Mouse (Mus musculus): ENCODE measurements at regions not wholly inside any gene's neighbourhood (a gene's known extent, or its start where the extent isn't known, plus 50 kb on each side); places are given as distances from the start of the nearest gene placed in this dataset.
"Not testable (repeated sequence)": the region's sequence is repeated elsewhere in the genome, so short reads cannot be mapped to it uniquely, and the experiment has no call there.

DNA sequence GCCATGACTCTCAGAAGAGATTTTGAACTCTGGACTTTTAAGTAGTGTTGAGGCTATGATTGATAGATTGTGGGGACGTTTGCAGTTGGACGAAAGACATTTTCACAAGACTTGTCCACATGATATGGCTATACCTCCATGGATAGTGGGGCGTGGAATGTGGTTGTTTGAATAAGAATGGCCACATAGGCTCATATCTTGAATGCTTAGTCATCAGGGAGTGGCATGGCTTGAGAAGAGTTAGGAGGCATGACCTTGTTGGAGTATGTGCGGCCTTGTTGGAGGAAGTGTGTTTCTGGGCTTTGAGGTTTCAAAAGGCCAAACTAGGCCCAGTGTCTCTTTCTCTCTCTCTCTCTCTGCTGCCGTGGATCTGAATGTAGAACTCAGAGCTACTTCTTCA, 204.7 kb upstream of the Pclo start:
- no peak overlapping the region for H3K4me3 ChIP-seq
- WGBS, result 87% methylated on average over 5 of the region's 5 CpGs

GRCm38 (mm10) chr5:14311729-14312128, 203.0 kb upstream of the Pclo start:
- Histone ChIP-seq H3K27me3 (replicated peaks; ENCODE audit: low read depth, poor library complexity, severe bottlenecking) (no peaks in the 10 kb centered on the region), H3K4me3 (no peak overlapping the region), H3K36me3 (replicated peaks) (no peaks in the 10 kb centered on the region), H3K4me1 (no peaks in the 10 kb centered on the region), H3K9me3 (no peaks in the 10 kb centered on the region), H3K27ac (replicated peaks) (no peak overlapping the region)
- WGBS, result 88% methylated on average over 3 of the region's 3 CpGs
- DNase-seq (ENCODE audit: low spot score), result no peak

More for the DNA sequence above, 204.7 kb upstream of the Pclo start:
- Histone ChIP-seq H3K9me3 (no peaks in the 10 kb centered on the region), H3K27ac (replicated peaks) (no peak overlapping the region), H3K4me1 (no peaks in the 10 kb centered on the region), H3K36me3 (replicated peaks) (no peaks in the 10 kb centered on the region), H3K27me3 (replicated peaks; ENCODE audit: low read depth, poor library complexity, severe bottlenecking) (no peaks in the 10 kb centered on the region)
- no peak for DNase-seq (ENCODE audit: low spot score)

DNA sequence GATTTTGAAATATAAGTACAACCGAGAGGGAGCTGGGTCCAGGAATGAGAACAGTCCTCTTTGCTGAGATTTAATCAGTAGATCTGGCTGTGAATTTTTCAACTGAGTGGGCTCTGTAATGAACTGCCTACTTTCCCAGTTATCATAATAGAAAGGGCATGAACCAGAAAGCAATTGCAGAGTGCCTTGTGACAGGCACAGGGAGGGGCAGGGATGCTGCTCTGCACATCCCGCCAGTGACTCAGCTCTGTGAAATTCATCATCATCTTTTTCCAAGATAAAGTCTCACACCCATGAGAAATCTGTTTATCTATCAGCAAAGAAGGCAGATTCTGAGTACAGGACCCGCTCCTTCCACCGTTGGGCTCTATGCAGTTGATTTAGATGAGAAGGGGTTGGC, 194.5 kb upstream of the Pclo start:
- 94% methylated on average over 4 of the region's 4 CpGs for WGBS
- no peak overlapping the region for H3K4me3 ChIP-seq
- no peaks in the 10 kb centered on the region for H3K36me3 ChIP-seq (replicated peaks)
- H3K9me3 ChIP-seq, result no peaks in the 10 kb centered on the region
- no peak for DNase-seq (ENCODE audit: low spot score)
- H3K27ac ChIP-seq (replicated peaks), result no peak overlapping the region
- no peaks in the 10 kb centered on the region for H3K27me3 ChIP-seq (replicated peaks; ENCODE audit: low read depth, poor library complexity, severe bottlenecking)
- no peaks in the 10 kb centered on the region for H3K4me1 ChIP-seq

- Histone ChIP-seq H3K4me1 (no peaks in the 10 kb centered on the region), H3K27ac (replicated peaks) (no peak overlapping the region), H3K9me3 (no peaks in the 10 kb centered on the region), H3K27me3 (replicated peaks; ENCODE audit: low read depth, poor library complexity, severe bottlenecking) (no peaks in the 10 kb centered on the region), H3K36me3 (replicated peaks) (no peaks in the 10 kb centered on the region), H3K4me3 (no peak overlapping the region)
- DNase-seq (ENCODE audit: low spot score), result no peak
- WGBS, result 69% methylated on average over 1 of the region's 1 CpGs
Measured at GRCm38 (mm10) chr5:14322000-14322399, 192.7 kb upstream of the Pclo start.

DNA sequence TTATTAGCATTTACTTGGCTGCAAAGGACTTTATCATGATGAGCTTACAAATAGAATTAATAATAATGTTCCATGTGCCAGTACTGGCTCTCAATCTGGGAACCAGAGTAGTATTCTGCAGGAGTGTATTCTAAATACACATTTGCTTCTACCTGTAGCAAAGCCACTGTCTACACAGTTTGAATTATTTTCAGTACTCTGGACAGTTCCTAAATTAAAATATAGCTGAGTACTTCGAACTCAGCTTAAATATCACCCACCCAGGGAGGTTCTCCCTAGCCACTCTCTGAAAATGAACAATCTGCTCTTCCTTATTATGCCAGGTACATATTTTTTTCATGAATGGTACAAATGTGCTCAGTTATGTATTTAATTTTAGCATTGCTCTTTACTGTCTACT, 154.3 kb upstream of the Pclo start:
- Histone ChIP-seq H3K4me3 (no peak overlapping the region), H3K36me3 (replicated peaks) (no peaks in the 10 kb centered on the region), H3K27me3 (replicated peaks; ENCODE audit: low read depth, poor library complexity, severe bottlenecking) (no peaks in the 10 kb centered on the region), H3K9me3 (0 out of 2 replicates have a peak, but pooled peaks cover under 1% of the 10 kb centered on the region), H3K4me1 (no peaks in the 10 kb centered on the region), H3K27ac (replicated peaks) (no peak overlapping the region)
- no peak for DNase-seq (ENCODE audit: low spot score)
- 59% methylated on average over 1 of the region's 1 CpGs for WGBS

- Histone ChIP-seq H3K9me3 (no peaks in the 10 kb centered on the region), H3K27ac (replicated peaks) (no peak overlapping the region), H3K4me1 (no peaks in the 10 kb centered on the region), H3K4me3 (no peak overlapping the region), H3K36me3 (replicated peaks) (no peaks in the 10 kb centered on the region), H3K27me3 (replicated peaks; ENCODE audit: low read depth, poor library complexity, severe bottlenecking) (no peaks in the 10 kb centered on the region)
- peak; percentile 66 for DNase-seq (ENCODE audit: low spot score)
- 22% methylated on average over 6 of the region's 6 CpGs for WGBS
Measured at GRCm38 (mm10) chr5:14389184-14389890, 125.4 kb upstream of the Pclo start.

GRCm38 (mm10) chr5:14391793-14392192, 122.9 kb upstream of the Pclo start:
- Histone ChIP-seq H3K36me3 (replicated peaks) (no peaks in the 10 kb centered on the region), H3K4me1 (no peaks in the 10 kb centered on the region), H3K27me3 (replicated peaks; ENCODE audit: low read depth, poor library complexity, severe bottlenecking) (no peaks in the 10 kb centered on the region), H3K9me3 (no peaks in the 10 kb centered on the region), H3K4me3 (no peak overlapping the region), H3K27ac (replicated peaks) (no peak overlapping the region)
- DNase-seq (ENCODE audit: low spot score), result no peak
- WGBS, result 84% methylated on average over 3 of the region's 3 CpGs

- not testable (repeated sequence) for H3K4me3 ChIP-seq; H3K36me3 ChIP-seq (replicated peaks); H3K9me3 ChIP-seq; H3K27ac ChIP-seq (replicated peaks); H3K4me1 ChIP-seq; H3K27me3 ChIP-seq (replicated peaks; ENCODE audit: low read depth, poor library complexity, severe bottlenecking); DNase-seq (ENCODE audit: low spot score)
- WGBS, result 89% methylated on average over 12 of the region's 12 CpGs
Measured at GRCm38 (mm10) chr5:14403381-14403780, 111.3 kb upstream of the Pclo start.

- no peak overlapping the region for H3K27ac ChIP-seq (replicated peaks)
- H3K36me3 ChIP-seq (replicated peaks), result no peaks in the 10 kb centered on the region
- H3K4me3 ChIP-seq, result no peak overlapping the region
- no peaks in the 10 kb centered on the region for H3K27me3 ChIP-seq (replicated peaks; ENCODE audit: low read depth, poor library complexity, severe bottlenecking)
- WGBS, result 82% methylated on average over 2 of the region's 2 CpGs
- H3K9me3 ChIP-seq, result no peaks in the 10 kb centered on the region
- H3K4me1 ChIP-seq, result no peaks in the 10 kb centered on the region
- DNase-seq (ENCODE audit: low spot score), result no peak
Measured at GRCm38 (mm10) chr5:14404344-14404743, 110.4 kb upstream of the Pclo start.

- no peaks in the 10 kb centered on the region for H3K36me3 ChIP-seq (replicated peaks)
- H3K27me3 ChIP-seq (replicated peaks; ENCODE audit: low read depth, poor library complexity, severe bottlenecking), result no peaks in the 10 kb centered on the region
- H3K27ac ChIP-seq (replicated peaks), result no peak overlapping the region
- WGBS, result 79% methylated on average over 1 of the region's 1 CpGs
- 0 out of 2 replicates have a peak, but pooled peaks cover 4% of the 10 kb centered on the region for H3K9me3 ChIP-seq
- H3K4me1 ChIP-seq, result no peaks in the 10 kb centered on the region
- no peak for DNase-seq (ENCODE audit: low spot score)
- no peak overlapping the region for H3K4me3 ChIP-seq
Measured at GRCm38 (mm10) chr5:14415234-14415862, 99.4 kb upstream of the Pclo start.

GRCm38 (mm10) chr5:14453082-14453481, 61.6 kb upstream of the Pclo start:
- Histone ChIP-seq H3K27me3 (replicated peaks; ENCODE audit: low read depth, poor library complexity, severe bottlenecking) (no peaks in the 10 kb centered on the region), H3K4me1 (no peaks in the 10 kb centered on the region), H3K27ac (replicated peaks) (no peak overlapping the region), H3K9me3 (no peaks in the 10 kb centered on the region), H3K36me3 (replicated peaks) (no peaks in the 10 kb centered on the region), H3K4me3 (no peak overlapping the region)
- DNase-seq (ENCODE audit: low spot score), result no peak
- WGBS, result 75% methylated on average over 5 of the region's 5 CpGs
